Mouse (Mus musculus): Measurements from ENCODE around the gene Psme3. TPM values are rescaled to one million over a fixed set of nuclear protein-coding genes. Genes with fewer than 3 reads are reported as not detected.
A peak's percentile ranks its signal among the peaks of the same experiment; 100 is the strongest.

Psme3 gene
- polyA plus RNA-seq, 1 experiment from 2014 or later = 189 TPM

DNA sequence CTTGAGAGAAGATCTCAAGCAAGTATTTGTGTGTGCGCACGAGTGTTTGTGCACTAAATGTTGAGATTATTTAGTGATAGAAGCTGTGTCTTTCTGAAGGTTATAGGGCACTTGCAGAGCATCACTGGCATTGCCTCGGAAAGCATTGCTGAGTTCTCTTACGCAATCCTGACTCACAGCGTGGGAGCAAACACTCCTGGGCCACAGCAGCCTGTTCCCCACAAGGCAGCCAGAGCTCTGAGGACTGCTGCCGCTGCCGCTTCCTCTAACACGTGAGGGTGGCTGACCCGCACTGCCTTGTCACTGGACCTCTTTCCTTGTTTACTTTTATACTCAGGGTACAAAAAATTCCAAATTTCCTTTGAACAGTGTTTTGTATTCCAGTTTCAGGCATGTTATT, 28.7 kb upstream of the Psme3 start:
- peaks cover 6% of the 10 kb centered on the region for H3K4me1 ChIP-seq
- WGBS = 84% methylated on average over 9 of the region's 9 CpGs
- no peaks in the 10 kb centered on the region for H3K9me3 ChIP-seq
- H3K27ac ChIP-seq (replicated peaks) = no peak overlapping the region
- H3K27me3 ChIP-seq (replicated peaks; ENCODE audit: low read depth, poor library complexity, severe bottlenecking) = 0 out of 2 replicates have a peak, but pooled peaks cover 4% of the 10 kb centered on the region
- DNase-seq (ENCODE audit: low spot score) = no peak
- H3K36me3 ChIP-seq (replicated peaks) = peaks cover 69% of the 10 kb centered on the region
- no peak overlapping the region for H3K4me3 ChIP-seq

DNA sequence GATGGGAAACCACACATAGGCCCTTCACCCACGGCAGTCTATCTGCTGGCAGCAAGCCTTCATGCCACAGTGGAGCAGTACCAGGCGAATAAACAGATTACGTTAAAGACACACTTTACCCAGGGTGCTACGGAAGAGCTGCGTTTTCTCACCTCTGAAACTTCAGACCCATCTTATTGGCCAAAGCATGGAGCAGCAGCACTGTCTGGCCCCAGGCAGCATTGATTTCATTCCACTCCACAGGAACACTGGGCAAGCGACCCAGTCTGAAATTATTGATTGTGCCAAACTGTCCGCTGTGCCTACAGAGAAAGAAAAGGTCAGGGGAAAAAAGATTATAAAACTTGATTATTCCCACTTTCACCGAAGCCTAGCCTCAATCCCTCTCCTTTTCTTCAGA, 24.8 kb upstream of the Psme3 start:
- no peaks in the 10 kb centered on the region for H3K9me3 ChIP-seq
- no peak for DNase-seq (ENCODE audit: low spot score)
- H3K27me3 ChIP-seq (replicated peaks; ENCODE audit: low read depth, poor library complexity, severe bottlenecking) = no peaks in the 10 kb centered on the region
- H3K4me1 ChIP-seq = no peaks in the 10 kb centered on the region
- 96% methylated on average over 8 of the region's 8 CpGs for WGBS
- no peak overlapping the region for H3K27ac ChIP-seq (replicated peaks)
- H3K36me3 ChIP-seq (replicated peaks) = peaks cover 96% of the 10 kb centered on the region
- H3K4me3 ChIP-seq = no peak overlapping the region

DNA sequence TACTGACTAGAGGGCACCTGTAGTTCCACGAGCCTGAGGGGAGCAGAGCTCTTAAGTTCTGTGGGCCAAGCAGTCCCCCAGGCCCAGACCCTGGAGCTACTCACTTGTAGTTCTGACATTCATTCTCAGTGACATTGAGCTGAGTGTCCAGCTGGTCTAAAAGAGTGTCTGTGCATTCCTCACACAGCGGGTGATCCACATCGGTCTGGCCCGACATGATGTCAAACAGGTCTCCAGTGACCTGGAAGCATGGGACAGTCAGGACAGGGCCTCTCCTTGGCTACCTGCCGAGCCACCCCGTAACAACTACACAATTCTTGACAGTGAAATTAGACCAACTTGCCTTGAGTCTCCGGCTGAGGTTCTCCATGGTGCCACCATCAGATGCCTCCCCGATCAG, 20.8 kb upstream of the Psme3 start:
- no peak for DNase-seq (ENCODE audit: low spot score)
- no peak overlapping the region for H3K27ac ChIP-seq (replicated peaks)
- no peaks in the 10 kb centered on the region for H3K9me3 ChIP-seq
- no peak overlapping the region for H3K4me3 ChIP-seq
- no peaks in the 10 kb centered on the region for H3K27me3 ChIP-seq (replicated peaks; ENCODE audit: low read depth, poor library complexity, severe bottlenecking)
- WGBS = 90% methylated on average over 8 of the region's 8 CpGs
- H3K4me1 ChIP-seq = peaks cover 1% of the 10 kb centered on the region; the same call in 1 of the 2 replicates
- peaks cover 97% of the 10 kb centered on the region for H3K36me3 ChIP-seq (replicated peaks)

DNA sequence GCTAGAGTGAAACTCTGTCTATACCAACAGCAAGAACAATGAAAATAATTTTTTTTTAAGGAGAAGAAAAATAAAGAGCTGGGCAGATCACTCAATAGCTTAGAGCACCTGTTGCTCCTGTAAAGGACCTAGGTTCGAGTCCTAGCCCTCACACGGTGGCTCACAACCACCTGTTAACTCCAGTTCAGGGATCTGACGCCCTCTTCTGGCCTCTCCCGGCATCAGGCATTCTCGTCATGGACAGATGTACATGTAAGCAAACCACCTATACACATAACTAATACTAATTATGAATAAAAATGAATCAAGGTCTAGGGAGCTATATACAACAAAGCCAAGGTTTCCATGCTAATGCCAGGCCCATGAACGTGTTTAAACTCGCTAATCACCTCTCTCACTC, 15.1 kb upstream of the Psme3 start:
- H3K4me1 ChIP-seq = peaks cover 17% of the 10 kb centered on the region
- 71% methylated on average over 7 of the region's 7 CpGs for WGBS

DNA sequence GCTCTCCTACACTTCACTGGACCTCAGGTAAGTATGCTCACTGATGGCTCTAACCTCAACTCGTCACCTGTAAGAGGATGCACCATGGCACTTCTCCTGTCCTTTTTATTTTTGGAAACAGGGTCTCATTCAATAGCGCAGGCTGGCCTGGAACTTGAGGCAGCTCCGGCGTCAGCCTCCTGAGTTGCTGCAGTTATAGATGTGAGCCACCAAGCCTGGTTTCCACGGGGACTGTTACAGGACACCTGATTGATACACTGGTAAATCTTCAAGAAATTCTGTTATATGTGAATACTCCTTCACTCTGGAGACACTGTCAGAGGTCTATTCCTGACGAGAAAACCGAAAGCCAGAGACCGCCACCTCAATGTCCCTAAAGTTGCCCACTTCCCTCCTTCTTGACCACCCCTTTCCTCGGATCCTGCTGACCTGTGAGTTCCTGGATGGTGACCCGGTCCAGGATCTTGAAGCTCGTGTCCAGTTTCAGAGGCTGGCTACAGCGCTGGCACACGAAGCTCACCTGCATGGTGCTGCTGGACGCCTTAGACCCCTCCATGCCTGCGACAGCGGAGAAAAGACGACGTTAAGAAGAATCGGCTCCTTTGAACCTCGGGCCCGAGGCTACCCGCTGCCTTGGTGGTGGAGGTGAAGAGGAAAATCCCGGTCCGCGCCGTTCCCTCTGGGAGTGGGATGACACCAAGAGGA, 14.6 kb upstream of the Psme3 start:
- 14% methylated on average over 26 of the region's 26 CpGs for WGBS
- Histone ChIP-seq H3K27me3 (replicated peaks; ENCODE audit: low read depth, poor library complexity, severe bottlenecking) (no peaks in the 10 kb centered on the region), H3K4me1 (peaks cover 17% of the 10 kb centered on the region), H3K9me3 (no peaks in the 10 kb centered on the region), H3K4me3 (peak overlapping the region; percentile 90), H3K27ac (replicated peaks) (peak overlapping the region; percentile 79), H3K36me3 (replicated peaks) (peaks cover 36% of the 10 kb centered on the region)
- DNase-seq (ENCODE audit: low spot score) = no peak

More for the DNA sequence above, 15.1 kb upstream of the Psme3 start:
- Histone ChIP-seq H3K36me3 (replicated peaks) (peaks cover 42% of the 10 kb centered on the region), H3K27ac (replicated peaks) (no peak overlapping the region), H3K4me3 (peak overlapping the region; percentile 90), H3K9me3 (no peaks in the 10 kb centered on the region), H3K27me3 (replicated peaks; ENCODE audit: low read depth, poor library complexity, severe bottlenecking) (no peaks in the 10 kb centered on the region)
- DNase-seq (ENCODE audit: low spot score) = no peak

DNA sequence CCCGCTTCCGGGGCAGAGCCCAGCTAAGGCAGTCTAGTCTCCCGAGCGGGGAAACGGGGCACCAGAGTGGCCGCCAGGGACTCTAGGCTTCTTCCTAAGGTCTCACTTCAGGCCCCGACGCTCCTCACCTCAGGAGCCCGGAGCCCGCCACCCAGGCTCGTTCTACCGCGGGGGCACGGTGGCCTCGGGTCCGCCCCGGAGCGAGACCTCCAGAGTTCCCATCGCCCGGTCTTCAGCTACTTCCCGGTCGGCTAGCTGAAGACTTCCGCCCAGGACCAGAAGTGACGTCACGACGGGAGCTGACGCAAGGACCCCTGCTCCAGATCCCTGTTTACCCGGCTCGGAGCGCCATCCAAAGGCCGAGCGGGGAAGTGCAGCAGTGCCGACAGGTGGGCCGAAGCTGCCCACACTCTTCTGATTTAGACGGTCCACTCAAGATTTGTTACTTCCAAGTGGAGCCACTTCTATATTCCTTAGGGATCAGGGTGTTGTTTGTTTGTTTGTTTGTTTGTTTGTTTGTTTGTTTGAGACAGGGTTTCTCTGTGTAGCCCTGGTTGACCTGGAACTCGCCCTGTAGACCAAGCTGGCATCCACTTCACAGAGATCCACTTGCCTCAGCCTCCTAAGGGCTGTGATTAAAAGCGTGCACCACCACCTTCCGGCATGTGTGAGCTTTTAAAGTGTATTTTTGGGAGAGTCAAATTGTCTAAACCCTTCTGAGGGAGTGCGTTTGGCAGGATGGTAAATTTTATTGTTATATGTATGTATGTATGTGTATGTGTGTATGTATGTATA, 13.8 kb upstream of the Psme3 start, which contains the start of gene Becn1:
Gene Becn1 (minus strand): TSS at position 283 of the 795 bp plus-strand sequence.
- Histone ChIP-seq H3K27me3 (replicated peaks; ENCODE audit: low read depth, poor library complexity, severe bottlenecking) (no peaks in the 10 kb centered on the region), H3K4me1 (peaks cover 17% of the 10 kb centered on the region), H3K4me3 (peak within 1 kb of the TSS; percentile 90), H3K9me3 (no peaks in the 10 kb centered on the region), H3K27ac (replicated peaks) (peak within 1 kb of the TSS; percentile 79), H3K36me3 (replicated peaks) (peaks cover 29% of the 10 kb centered on the region)
- DNase-seq (ENCODE audit: low spot score) = peak; percentile 95
- WGBS = 7% methylated on average over 39 of the region's 39 CpGs

DNA sequence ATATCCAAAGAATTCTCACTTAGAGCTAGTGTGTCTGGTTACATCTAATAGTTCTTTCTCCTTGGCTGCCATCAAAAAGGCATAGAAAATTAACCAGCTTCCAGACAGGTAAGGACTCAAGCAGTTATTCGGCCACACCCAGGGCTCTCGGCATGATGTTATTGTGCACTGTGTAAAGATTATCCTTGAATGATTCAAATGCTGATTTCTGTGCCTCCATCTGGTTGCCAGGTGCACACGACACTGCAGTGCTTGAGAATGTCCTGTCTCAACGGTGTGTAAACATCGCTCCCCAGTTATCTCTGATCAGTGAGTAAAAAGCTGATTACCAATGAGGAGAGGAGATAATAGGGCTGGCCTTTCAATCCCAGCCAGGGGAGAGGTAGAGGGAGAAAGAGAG, 8.3 kb upstream of the Psme3 start:
- DNase-seq (ENCODE audit: low spot score) = no peak
- Histone ChIP-seq H3K9me3 (no peaks in the 10 kb centered on the region), H3K4me3 (no peak overlapping the region), H3K4me1 (no peaks in the 10 kb centered on the region), H3K36me3 (replicated peaks) (no peaks in the 10 kb centered on the region), H3K27me3 (replicated peaks; ENCODE audit: low read depth, poor library complexity, severe bottlenecking) (no peaks in the 10 kb centered on the region), H3K27ac (replicated peaks) (no peak overlapping the region)
- 51% methylated on average over 5 of the region's 5 CpGs for whole genome bisulfite sequencing

DNA sequence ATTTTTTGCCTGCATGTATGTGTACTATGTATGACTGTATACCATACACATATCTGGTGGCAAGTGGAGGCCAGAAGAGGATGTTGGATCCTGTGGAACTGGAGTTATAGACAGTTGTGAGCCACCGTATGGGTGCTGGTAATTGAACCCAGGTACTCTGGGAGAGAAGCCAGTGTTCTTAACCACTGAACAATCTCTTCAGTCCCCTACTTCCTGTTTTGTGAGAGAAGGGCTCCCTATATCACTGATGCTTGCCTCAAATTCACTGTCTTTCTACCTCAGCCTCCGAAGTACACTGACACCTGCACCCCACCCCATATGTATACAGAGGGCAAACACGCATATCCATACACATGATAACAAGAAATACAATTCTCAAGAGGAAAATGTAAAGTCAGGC, 4.9 kb upstream of the Psme3 start:
- Histone ChIP-seq H3K36me3 (replicated peaks) (no peaks in the 10 kb centered on the region), H3K4me1 (no peaks in the 10 kb centered on the region; the same call in 1 of the 2 replicates), H3K9me3 (no peaks in the 10 kb centered on the region), H3K4me3 (no peak overlapping the region), H3K27ac (replicated peaks) (no peak overlapping the region), H3K27me3 (replicated peaks; ENCODE audit: low read depth, poor library complexity, severe bottlenecking) (no peaks in the 10 kb centered on the region)
- 85% methylated on average over 3 of the region's 3 CpGs for WGBS
- DNase-seq (ENCODE audit: low spot score) = no peak

DNA sequence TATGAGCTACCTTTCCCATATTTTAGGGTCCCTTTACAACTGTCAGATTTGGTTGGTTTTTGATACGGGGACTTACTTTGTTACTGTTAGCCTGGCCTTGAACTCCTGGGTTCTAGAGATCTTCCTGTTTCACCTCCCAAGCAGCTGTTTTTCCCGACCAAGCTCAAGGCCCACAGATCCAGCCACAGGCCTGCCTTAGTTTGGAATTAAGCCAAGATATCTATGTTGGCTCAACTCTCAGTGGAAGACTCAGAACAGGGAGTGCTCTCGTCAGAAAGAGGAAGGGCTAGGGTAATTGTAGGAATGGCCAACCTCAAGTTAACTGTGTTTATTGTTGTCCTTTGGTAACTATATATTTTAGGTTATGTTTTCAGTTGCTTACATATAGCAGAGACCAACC, 3.9 kb upstream of the Psme3 start:
- WGBS = 82% methylated on average over 3 of the region's 3 CpGs
- no peak for DNase-seq (ENCODE audit: low spot score)
- Histone ChIP-seq H3K4me1 (peaks cover 9% of the 10 kb centered on the region), H3K27me3 (replicated peaks; ENCODE audit: low read depth, poor library complexity, severe bottlenecking) (no peaks in the 10 kb centered on the region), H3K27ac (replicated peaks) (no peak overlapping the region), H3K4me3 (no peak overlapping the region), H3K9me3 (no peaks in the 10 kb centered on the region), H3K36me3 (replicated peaks) (no peaks in the 10 kb centered on the region)

DNA sequence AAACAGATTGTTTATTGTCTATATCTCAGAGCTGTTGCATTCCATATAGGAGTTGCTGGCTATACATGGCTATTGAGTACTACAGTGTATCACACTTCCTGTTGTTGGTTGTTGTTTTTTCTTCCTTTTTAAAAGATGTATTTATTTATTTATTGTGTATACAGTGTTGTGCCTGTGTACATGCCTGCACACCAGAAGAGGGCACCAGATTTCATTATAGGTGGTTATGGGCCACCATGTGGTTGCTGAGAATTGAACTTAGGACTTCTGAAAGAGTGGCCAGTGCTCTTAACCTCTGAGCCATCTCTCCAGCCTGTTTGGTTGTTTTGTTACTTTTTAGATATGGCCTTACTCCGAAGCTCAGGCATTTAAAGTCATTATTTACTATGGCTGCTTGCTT, 1.4 kb upstream of the Psme3 start:
- no peak for DNase-seq (ENCODE audit: low spot score)
- Histone ChIP-seq H3K27ac (replicated peaks) (no peak overlapping the region), H3K9me3 (no peaks in the 10 kb centered on the region), H3K36me3 (replicated peaks) (peaks cover 22% of the 10 kb centered on the region), H3K27me3 (replicated peaks; ENCODE audit: low read depth, poor library complexity, severe bottlenecking) (no peaks in the 10 kb centered on the region), H3K4me3 (no peak overlapping the region), H3K4me1 (peaks cover 17% of the 10 kb centered on the region)
- 92% methylated on average over 1 of the region's 1 CpGs for WGBS

DNA sequence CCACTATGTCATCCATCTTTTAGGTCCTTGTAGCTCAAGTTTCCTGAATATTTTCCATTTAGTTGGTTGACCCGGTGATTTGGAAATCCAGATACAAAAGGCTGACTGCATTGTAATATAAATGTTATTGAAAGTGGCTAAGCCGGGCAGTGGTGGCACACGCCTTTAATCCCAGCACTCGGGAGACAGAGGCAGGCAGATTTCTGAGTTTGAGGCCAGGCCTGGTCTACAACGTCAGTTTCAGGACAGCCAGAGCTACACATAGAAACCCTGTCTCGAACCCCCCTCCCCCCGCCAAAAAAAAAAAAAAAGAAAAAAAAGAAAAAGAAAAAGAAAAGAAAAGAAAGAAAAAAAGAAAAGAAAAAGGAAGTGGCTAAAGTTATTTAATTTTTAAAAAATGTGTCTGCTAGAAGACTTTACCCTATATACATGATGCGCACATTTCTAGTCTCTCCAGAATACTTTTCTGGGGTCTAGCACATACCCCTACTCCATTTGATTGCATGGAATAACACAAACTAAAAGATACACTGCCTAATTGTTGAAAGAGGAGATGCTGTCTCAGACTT, 847 bp upstream of the Psme3 start:
- DNase-seq (ENCODE audit: low spot score) = no peak
- Histone ChIP-seq H3K27ac (replicated peaks) (peak overlapping the region; percentile 92), H3K27me3 (replicated peaks; ENCODE audit: low read depth, poor library complexity, severe bottlenecking) (no peaks in the 10 kb centered on the region), H3K4me3 (peak overlapping the region; percentile 99), H3K36me3 (replicated peaks) (peaks cover 28% of the 10 kb centered on the region), H3K4me1 (peaks cover 17% of the 10 kb centered on the region), H3K9me3 (no peaks in the 10 kb centered on the region)
- 86% methylated on average over 8 of the region's 8 CpGs for WGBS

DNA sequence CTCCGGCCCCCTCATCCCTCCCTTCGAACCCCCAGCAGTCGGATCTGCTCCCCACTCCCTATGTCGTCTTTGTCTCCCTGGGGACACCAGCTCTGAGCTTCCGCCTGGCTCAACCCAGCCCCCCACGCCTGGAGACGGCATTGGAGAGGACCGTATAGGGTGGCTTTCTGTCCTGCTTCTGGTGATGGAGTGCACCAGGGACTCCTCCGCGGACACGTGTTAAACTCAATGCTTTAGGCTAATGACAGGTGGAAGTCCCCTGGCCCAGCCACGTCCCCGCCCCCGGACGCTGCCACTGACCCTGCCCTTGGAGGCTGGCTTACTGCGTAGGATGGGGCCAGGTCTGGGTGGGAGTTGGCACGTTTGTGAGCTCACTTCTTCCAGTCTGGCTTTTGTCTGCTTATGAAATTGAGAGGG, 496 bp downstream of the Psme3 start:
- DNase-seq (ENCODE audit: low spot score) = peak; percentile 42
- Histone ChIP-seq H3K4me3 (peak overlapping the region; percentile 99), H3K9me3 (no peaks in the 10 kb centered on the region), H3K36me3 (replicated peaks) (peaks cover 42% of the 10 kb centered on the region), H3K27ac (replicated peaks) (peak overlapping the region; percentile 92), H3K27me3 (replicated peaks; ENCODE audit: low read depth, poor library complexity, severe bottlenecking) (no peaks in the 10 kb centered on the region), H3K4me1 (peaks cover 17% of the 10 kb centered on the region)
- under 1% methylated on average over 17 of the region's 17 CpGs for WGBS
